ENCODE assay signal across 19 mouse cellular contexts in genomic region chr1:60853330-60853956, GRCm38 (mm10). TPM values are rescaled to one million over a fixed set of nuclear protein-coding genes. Genes with fewer than 3 reads are reported as not detected.
DNase-seq lines count a peak whose midpoint lies in the region; ATAC-seq and TF ChIP-seq lines count a peak whose summit lies in the region.
"Had no signal": no experiment of that assay in that cellular context is flagged by ENCODE, and none has a peak within 500 bp of the region (broad histone marks: within the 10 kb centered on the region; RNA-seq: fewer than 3 reads in every experiment).

No protein-coding gene starts in this region.

- H3K27me3 ChIP-seq in embryonic facial prominence, embryonic 13.5 days: no peaks in the 10 kb centered on the region
- H3K27me3 ChIP-seq in embryonic facial prominence, embryonic 10.5 days (replicated peaks; ENCODE audit: low read depth, poor library complexity, severe bottlenecking): no peaks in the 10 kb centered on the region
- peaks cover 5% of the 10 kb centered on the region; the same call in 1 of the 2 replicates for H3K27me3 ChIP-seq in midbrain, embryonic 10.5 days (ENCODE audit: low read depth, poor library complexity, severe bottlenecking)
- no peaks in the 10 kb centered on the region for H3K27me3 ChIP-seq in midbrain, embryonic 15.5 days (replicated peaks)
- H3K27me3 ChIP-seq in E14TG2a.4 (ENCODE audit: insufficient read depth, low read length): no peaks in the 10 kb centered on the region
- H3K27me3 ChIP-seq: Patski had no signal

- no peaks in the 10 kb centered on the region for H3K9me3 ChIP-seq in embryonic facial prominence, embryonic 13.5 days
- no peaks in the 10 kb centered on the region for H3K9me3 ChIP-seq in embryonic facial prominence, embryonic 10.5 days
- no peaks in the 10 kb centered on the region for H3K9me3 ChIP-seq in midbrain, embryonic 10.5 days (replicated peaks)
- no peaks in the 10 kb centered on the region for H3K9me3 ChIP-seq in midbrain, embryonic 15.5 days
- H3K9me3 ChIP-seq in E14TG2a.4 (ENCODE audit: low read length): no peaks in the 10 kb centered on the region

- H3K4me2 ChIP-seq in embryonic facial prominence, embryonic 13.5 days: no peak overlapping the region
- H3K4me2 ChIP-seq in midbrain, embryonic 15.5 days: no peak overlapping the region
- H3K4me2 ChIP-seq: hindbrain, embryonic 14.5 days had no signal

- H3K4me1 ChIP-seq in embryonic facial prominence, embryonic 13.5 days: peaks cover 14% of the 10 kb centered on the region
- peaks cover 27% of the 10 kb centered on the region for H3K4me1 ChIP-seq in embryonic facial prominence, embryonic 10.5 days
- peaks cover 38% of the 10 kb centered on the region for H3K4me1 ChIP-seq in midbrain, embryonic 10.5 days
- H3K4me1 ChIP-seq in midbrain, embryonic 15.5 days: peaks cover 18% of the 10 kb centered on the region
- peaks cover 87% of the 10 kb centered on the region for H3K4me1 ChIP-seq in E14TG2a.4 (replicated peaks; ENCODE audit: low read depth, low read length)

- H3K4me3 ChIP-seq in embryonic facial prominence, embryonic 13.5 days: no peak overlapping the region
- no peak overlapping the region for H3K4me3 ChIP-seq in embryonic facial prominence, embryonic 10.5 days
- H3K4me3 ChIP-seq in midbrain, embryonic 10.5 days: no peak overlapping the region
- H3K4me3 ChIP-seq in midbrain, embryonic 15.5 days: no peak overlapping the region
- H3K4me3 ChIP-seq in E14TG2a.4 (replicated peaks; ENCODE audit: low read length): peak overlapping the region; percentile 65
- H3K4me3 ChIP-seq: erythroblast, embryonic 14.5 days had no signal

- H3K27ac ChIP-seq in embryonic facial prominence, embryonic 13.5 days: no peak overlapping the region
- H3K27ac ChIP-seq in embryonic facial prominence, embryonic 10.5 days (replicated peaks): no peak overlapping the region
- peak overlapping the region; percentile 75 for H3K27ac ChIP-seq in midbrain, embryonic 10.5 days (replicated peaks)
- no peak overlapping the region for H3K27ac ChIP-seq in midbrain, embryonic 15.5 days
- H3K27ac ChIP-seq: hindbrain, embryonic 14.5 days; kidney, postnatal 0 days; macrophage; stomach, postnatal 0 days had no signal

- 0 out of 2 replicates have a peak, but pooled peaks have one; percentile 3 for TF ChIP-seq CTCF in E14TG2a.4 (conservative IDR thresholded peaks at IDR 0.05; ENCODE audit: low read length)

- no peak overlapping the region for H3K9ac ChIP-seq in embryonic facial prominence, embryonic 13.5 days
- no peak overlapping the region for H3K9ac ChIP-seq in midbrain, embryonic 15.5 days
- H3K9ac ChIP-seq: forebrain, postnatal 0 days; hindbrain, embryonic 14.5 days; liver, postnatal 0 days had no signal

- ATAC-seq in embryonic facial prominence, embryonic 13.5 days (ENCODE audit: insufficient number of reproducible peaks, insufficient read depth, low FRiP score, low TSS enrichment, low read depth): 0 out of 2 replicates have a peak, but pooled peaks have one; percentile 6
- ATAC-seq in midbrain, embryonic 15.5 days (replicated peaks): no peak
- peak; percentile 15 to 37; a peak in 1 of 4 replicates for ATAC-seq in hematopoietic stem cell, adult 5-6 weeks (replicated peaks in 1 of 2; ENCODE audit: insufficient read depth in 1 of 2, low FRiP score in 2 of 2, low TSS enrichment in 1 of 2, low read depth in 1 of 2, poor library complexity in 2 of 2, severe bottlenecking in 2 of 2)
- ATAC-seq: forebrain, postnatal 0 days; liver, postnatal 0 days; Patski had no signal

- H3K36me3 ChIP-seq in embryonic facial prominence, embryonic 13.5 days: no peaks in the 10 kb centered on the region
- no peaks in the 10 kb centered on the region for H3K36me3 ChIP-seq in embryonic facial prominence, embryonic 10.5 days (replicated peaks)
- H3K36me3 ChIP-seq in midbrain, embryonic 10.5 days: no peaks in the 10 kb centered on the region
- H3K36me3 ChIP-seq in midbrain, embryonic 15.5 days (replicated peaks): no peaks in the 10 kb centered on the region
- H3K36me3 ChIP-seq in E14TG2a.4 (ENCODE audit: insufficient read depth, low read length): peaks cover 6% of the 10 kb centered on the region; the same call in 1 of the 2 replicates

- 36% methylated on average over 7 of the region's 7 CpGs for WGBS in embryonic facial prominence, embryonic 13.5 days
- WGBS in embryonic facial prominence, embryonic 10.5 days: 32% methylated on average over 7 of the region's 7 CpGs
- 34% methylated on average over 7 of the region's 7 CpGs for WGBS in midbrain, embryonic 10.5 days
- WGBS in midbrain, embryonic 15.5 days: 35% methylated on average over 7 of the region's 7 CpGs

- no peak for DNase-seq in embryonic facial prominence, embryonic 10.5 days (ENCODE audit: low spot score)
- no peak for DNase-seq in midbrain, embryonic 10.5 days (ENCODE audit: low spot score)
- no peak for DNase-seq in gastrocnemius, postnatal 4 days (ENCODE audit: low spot score in 2 of 2)
- no peak for DNase-seq in embryo, embryonic 10 days (ENCODE audit: low spot score)
- DNase-seq: adrenal gland, postnatal 25 days; forebrain, postnatal 0 days; gastrocnemius, postnatal 14 days; liver, postnatal 0 days had no signal

RNA-seq across cellular contexts. Expression of gene Ctla4, which starts 33.4 kb away (rescaled TPM):
- polyA plus RNA-seq in embryonic facial prominence, embryonic 13.5 days (2015; fragmentation: Nextera tagmentation; extraction: Ambion mirVana): not detected in 2 replicates
- not detected in 2 replicates for polyA plus RNA-seq in embryonic facial prominence, embryonic 10.5 days (2016; fragmentation: Nextera tagmentation; extraction: Ambion mirVana)
- polyA plus RNA-seq in midbrain, embryonic 10.5 days (2016; fragmentation: Nextera tagmentation; extraction: Ambion mirVana): not detected in 2 replicates
- polyA plus RNA-seq in midbrain, embryonic 15.5 days (2015; fragmentation: Nextera tagmentation; extraction: Ambion mirVana): not detected in 2 replicates
- 2.6 and 4.9 TPM in 2 replicates for total RNA-seq in hematopoietic stem cell, adult 5-6 weeks (2017)
- total RNA-seq in gastrocnemius, postnatal 4 days (2021): not detected
- total RNA-seq: gastrocnemius, postnatal 14 days; layer of hippocampus, postnatal 10 days had no signal
- polyA plus RNA-seq: erythroblast, embryonic 14.5 days; forebrain, postnatal 0 days; hindbrain, embryonic 14.5 days; kidney, postnatal 0 days; liver, postnatal 0 days; macrophage; Patski; stomach, postnatal 0 days had no signal
